Mouse (Mus musculus) Patski (cell line): Measurements from ENCODE around the gene Reep6. TPM values are rescaled to one million over a fixed set of nuclear protein-coding genes. Genes with fewer than 3 reads are reported as not detected.

Experiments used
- ATAC-seq: fragments of 100-300 bp; one replicate; pipeline ENCODE4 v1.8.0; 2021
- CTCF ChIA-PET: fragments of 350-600 bp; sonication (Branson Sonifier 250); formaldehyde crosslinking; loops from one replicate; lab custom pipeline; 2022; ENCODE audit warnings: inconsistent platforms; lab: Charles Lee
- POLR2A ChIA-PET: fragments of 350-600 bp; sonication (Branson Sonifier 250); formaldehyde crosslinking; loops from one replicate; lab custom pipeline; 2022; ENCODE audit warnings: antibody characterized with exemption, inconsistent platforms; lab: Charles Lee
- DNase-seq: peaks from one replicate; pipeline ENCODE4 v3.0.0-alpha.2; 2011; ENCODE audit warnings: low read depth, low spot score
- H3K27me3 ChIP-seq: fragments of 371-371 bp; one replicate; pipeline ENCODE4 v1.5.1; 2021
- CTCF ChIP-seq: fragments of 100-300 bp; IDR thresholded peaks from one replicate; pipeline ENCODE4 v1.5.1; 2021
- in situ Hi-C: fragments of 300-500 bp; cut with MboI; formaldehyde crosslinking; loops from 3 replicates; pipeline ENCODE4 v1.11.1; 2018; ENCODE audit warnings: low pct_unique_long_range_greater_than_20kb, mixed read lengths
- polyA plus RNA-seq: library from polyadenylated mRNA; unstranded; gene quantifications from one replicate; pipeline ENCODE4 v1.2.3, GENCODE M21; 2021

Gene Reep6
- polyA plus RNA-seq, 1 experiment from 2014 or later, result 6.9 TPM

DNA sequence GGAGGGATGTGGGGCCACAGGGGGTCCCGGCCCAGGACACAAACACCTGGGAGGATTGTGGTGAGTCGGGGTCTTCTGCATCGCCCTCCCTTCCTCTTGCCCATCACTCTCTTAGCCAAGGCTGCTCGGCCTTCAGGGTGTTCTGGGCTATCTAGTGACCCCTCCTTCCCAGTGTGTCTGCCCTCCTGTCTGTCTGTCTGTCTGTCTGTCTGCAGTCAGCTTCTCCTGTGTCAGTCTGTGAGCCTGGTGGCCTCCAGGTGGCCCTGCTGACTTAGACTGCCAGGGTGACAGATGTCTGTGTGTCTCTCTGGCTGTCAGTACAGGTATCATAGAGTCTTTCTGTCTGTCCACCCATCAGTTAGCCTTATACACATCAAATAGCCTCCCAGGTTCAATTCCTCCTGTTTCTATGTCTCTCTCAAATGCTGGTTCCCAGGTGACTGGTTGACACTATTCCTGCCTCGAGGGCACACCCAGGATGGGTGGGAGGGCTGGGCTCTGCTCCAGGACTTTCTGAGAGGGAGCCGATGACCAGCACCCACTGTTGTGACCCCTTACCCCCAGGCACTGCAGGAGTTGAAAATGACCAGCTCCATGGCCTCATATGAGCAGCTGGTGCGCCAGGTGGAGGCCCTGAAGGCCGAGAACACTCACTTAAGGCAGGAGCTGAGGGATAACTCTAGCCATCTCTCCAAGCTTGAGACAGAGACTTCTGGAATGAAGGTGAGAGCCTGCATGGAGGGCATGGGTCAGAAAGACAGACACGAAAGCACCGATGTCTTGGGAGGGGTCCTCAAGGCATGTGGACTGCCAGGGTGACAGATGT lies 28.3 kb upstream of the Reep6 start:
- no peak for TF ChIP-seq CTCF
- in situ Hi-C loops, result no loop called here
- CTCF ChIA-PET, result no interaction called here
- ATAC-seq (no peak), DNase-seq (no peak)
- POLR2A ChIA-PET, result interaction anchor here (1.0 kb wide), 1 partner anchor 12 kb away, joined by 3 read pairs; no protein-coding TSS in a partner anchor
- H3K27me3 ChIP-seq, result no peaks in the 10 kb centered on the region

DNA sequence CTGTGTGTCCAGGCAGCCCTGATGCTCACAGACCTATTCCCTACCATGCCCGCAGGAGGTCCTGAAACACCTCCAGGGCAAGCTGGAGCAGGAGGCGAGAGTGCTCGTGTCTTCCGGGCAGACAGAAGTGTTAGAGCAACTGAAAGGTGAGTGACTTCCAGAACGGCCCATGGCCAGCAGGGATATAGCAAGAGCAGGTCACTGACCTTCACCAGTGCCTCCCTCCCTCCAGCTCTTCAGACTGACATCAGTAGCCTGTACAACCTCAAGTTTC lies 27.7 kb upstream of the Reep6 start:
- no peaks in the 10 kb centered on the region for H3K27me3 ChIP-seq
- ChIA-PET POLR2A (no interaction called here), CTCF (no interaction called here)
- no peak for ATAC-seq
- in situ Hi-C loops, result no loop called here
- DNase-seq, result no peak
- no peak for TF ChIP-seq CTCF

DNA sequence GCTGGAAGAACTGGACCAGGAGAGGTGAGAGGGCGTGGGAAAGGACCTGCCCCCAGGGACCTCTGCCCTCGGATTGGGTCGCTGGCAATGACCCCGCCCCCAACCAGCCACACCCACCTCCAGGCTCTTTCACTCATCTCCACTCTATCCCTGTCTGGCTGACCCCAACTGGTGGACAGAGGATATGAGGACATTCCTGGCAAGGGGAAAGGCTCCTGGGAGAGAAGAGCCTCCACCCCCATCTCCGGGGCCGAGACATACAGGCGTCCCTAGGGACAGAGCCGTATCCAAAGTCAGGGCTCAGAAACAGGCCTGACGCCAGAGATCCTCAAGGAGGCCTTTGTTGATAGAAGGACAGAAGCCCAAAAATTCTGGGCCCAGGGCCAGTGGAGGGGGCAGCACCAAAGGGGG lies 27.3 kb upstream of the Reep6 start:
- ATAC-seq, result no peak
- ChIA-PET POLR2A (no interaction called here), CTCF (no interaction called here)
- in situ Hi-C loops, result no loop called here
- DNase-seq, result no peak
- H3K27me3 ChIP-seq, result no peaks in the 10 kb centered on the region
- no peak for TF ChIP-seq CTCF

DNA sequence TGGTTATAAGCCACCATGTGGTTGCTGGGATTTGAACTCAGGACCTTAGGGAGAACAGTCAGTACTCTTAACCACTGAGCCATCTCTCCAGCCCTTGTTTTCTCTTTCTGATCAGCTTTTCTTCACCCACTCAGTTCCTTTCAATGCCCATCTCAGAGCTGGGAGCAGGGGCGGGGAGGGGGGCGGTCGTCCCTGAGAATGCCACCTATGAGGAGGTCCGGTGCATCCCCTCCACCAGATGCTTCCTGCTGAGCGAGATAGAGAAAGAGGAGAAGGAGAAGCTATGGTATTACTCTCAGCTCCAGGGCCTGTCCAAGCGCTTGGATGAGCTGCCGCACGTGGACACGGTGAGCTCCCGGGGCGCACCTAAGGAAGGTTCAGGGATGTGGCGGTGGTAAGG lies 25.3 kb upstream of the Reep6 start:
- no peak for DNase-seq
- no peak for ATAC-seq
- H3K27me3 ChIP-seq, result no peaks in the 10 kb centered on the region
- ChIA-PET CTCF (no interaction called here), POLR2A (interaction anchor here (0.6 kb wide), 1 partner anchor 8 kb away, joined by 3 read pairs; no protein-coding TSS in a partner anchor)
- in situ Hi-C loops, result no loop called here
- TF ChIP-seq CTCF, result no peak

DNA sequence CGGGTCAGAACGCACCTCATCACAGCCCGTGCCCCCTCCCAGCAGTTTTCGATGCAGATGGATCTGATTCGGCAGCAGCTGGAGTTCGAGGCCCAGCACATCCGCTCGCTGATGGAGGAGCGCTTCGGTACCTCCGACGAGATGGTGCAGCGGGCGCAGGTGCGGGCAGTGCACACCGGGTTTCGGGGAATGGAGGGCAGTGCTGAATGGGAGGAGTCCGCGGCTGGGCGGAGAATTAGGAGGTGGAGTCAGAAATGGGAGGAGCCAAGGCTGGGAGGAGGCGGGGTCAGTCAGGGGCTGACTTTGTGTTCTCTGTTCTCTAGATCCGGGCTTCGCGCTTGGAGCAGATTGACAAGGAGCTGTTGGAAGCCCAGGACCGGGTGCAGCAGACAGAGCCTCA lies 24.9 kb upstream of the Reep6 start:
- no peaks in the 10 kb centered on the region for H3K27me3 ChIP-seq
- in situ Hi-C loops, result no loop called here
- ATAC-seq, result no peak
- POLR2A ChIA-PET, result no interaction called here
- CTCF ChIA-PET, result no interaction called here
- no peak for TF ChIP-seq CTCF
- no peak for DNase-seq

DNA sequence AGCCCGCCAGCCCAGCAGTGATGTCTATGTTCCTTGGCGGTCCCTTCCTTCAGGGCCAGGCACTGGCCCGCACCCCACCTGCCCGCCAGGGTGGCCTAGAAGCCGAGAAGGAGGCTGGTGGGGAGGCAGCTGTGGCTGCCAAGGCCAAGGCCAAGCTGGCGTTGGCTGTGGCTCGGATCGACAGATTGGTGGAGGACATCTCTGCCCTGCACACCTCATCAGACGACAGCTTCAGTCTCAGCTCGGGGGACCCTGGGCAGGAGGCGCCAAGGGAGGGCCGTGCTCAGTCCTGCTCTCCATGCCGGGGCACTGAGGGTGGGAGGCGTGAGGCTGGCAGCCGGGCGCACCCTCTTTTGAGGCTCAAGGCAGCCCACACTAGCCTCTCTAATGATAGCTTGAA lies 18.2 kb upstream of the Reep6 start:
- H3K27me3 ChIP-seq, result no peaks in the 10 kb centered on the region

DNA sequence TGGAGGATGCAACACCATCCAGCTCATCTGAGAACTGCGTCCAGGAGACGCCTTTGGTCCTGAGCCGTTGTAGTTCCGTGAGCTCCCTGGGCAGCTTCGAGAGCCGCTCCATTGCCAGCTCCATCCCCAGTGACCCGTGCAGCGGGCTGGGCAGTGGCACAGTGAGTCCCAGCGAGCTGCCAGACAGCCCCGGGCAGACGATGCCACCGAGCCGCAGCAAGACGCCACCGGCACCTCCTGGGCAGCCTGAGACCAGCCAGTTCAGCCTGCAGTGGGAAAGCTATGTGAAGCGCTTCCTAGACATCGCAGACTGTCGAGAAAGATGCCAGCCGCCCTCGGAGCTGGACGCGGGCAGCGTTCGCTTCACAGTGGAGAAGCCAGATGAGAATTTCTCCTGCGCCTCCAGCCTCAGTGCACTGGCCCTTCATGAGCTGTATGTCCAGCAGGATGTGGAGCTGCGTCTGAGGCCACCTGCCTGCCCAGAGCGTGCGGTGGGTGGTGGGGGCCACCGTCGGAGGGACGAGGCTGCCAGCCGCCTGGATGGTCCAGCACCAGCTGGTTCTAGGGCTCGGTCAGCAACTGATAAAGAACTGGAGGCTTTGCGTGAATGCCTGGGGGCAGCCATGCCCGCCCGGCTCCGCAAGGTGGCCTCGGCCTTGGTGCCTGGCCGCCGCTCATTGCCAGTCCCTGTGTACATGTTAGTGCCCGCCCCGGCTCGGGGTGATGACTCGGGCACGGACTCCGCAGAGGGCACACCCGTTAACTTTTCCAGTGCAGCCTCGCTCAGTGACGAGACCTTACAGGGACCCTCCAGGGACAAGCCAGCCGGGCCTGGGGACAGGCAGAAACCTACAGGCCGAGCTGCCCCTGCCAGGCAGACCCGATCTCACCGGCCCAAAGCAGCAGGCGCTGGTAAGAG lies 16.9 kb upstream of the Reep6 start:
- POLR2A ChIA-PET, result interaction anchor here (0.6 to 1.1 kb wide), 2 partner anchors 9 to 12 kb away, joined by 3 read pairs; no protein-coding TSS in a partner anchor
- in situ Hi-C loops, result no loop called here
- H3K27me3 ChIP-seq, result no peaks in the 10 kb centered on the region
- ATAC-seq (no peak), DNase-seq (no peak)
- CTCF ChIA-PET, result interaction anchor here (1.3 kb wide), 1 partner anchor 29 kb away, joined by 3 read pairs; no protein-coding TSS in a partner anchor
- TF ChIP-seq CTCF, result no peak

More for the DNA sequence above, 18.2 kb upstream of the Reep6 start:
- DNase-seq (no peak), ATAC-seq (no peak)
- ChIA-PET POLR2A (interaction anchor here (0.6 kb wide), 1 partner anchor 195 kb away, joined by 6 read pairs; no protein-coding TSS in a partner anchor), CTCF (no interaction called here)
- in situ Hi-C loops, result no loop called here
- no peak for TF ChIP-seq CTCF

DNA sequence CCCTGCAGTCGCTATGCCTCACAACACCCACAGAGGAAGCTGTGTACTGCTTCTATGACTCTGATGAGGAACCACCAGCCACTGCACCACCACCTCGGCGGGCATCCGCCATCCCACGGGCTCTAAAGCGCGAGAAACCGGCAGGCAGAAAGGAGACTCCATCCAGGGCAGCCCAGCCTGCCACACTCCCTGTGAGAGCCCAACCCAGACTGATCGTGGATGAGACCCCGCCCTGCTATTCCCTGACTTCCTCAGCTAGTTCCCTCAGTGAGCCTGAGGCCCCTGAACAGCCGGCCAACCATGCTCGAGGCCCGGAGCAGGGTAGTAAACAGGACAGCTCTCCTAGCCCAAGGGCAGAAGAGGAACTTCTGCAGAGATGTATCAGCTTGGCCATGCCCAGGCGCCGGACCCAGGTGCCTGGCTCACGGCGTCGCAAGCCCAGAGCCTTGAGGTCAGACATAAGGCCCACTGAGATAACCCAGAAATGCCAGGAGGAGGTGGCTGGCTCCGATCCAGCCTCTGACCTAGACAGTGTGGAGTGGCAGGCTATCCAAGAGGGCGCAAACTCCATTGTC lies 16.0 kb upstream of the Reep6 start:
- ATAC-seq (no peak), DNase-seq (no peak)
- in situ Hi-C loops, result no loop called here
- no peaks in the 10 kb centered on the region for H3K27me3 ChIP-seq
- no peak for TF ChIP-seq CTCF
- ChIA-PET CTCF (no interaction called here), POLR2A (interaction anchor here (1.1 kb wide), 1 partner anchor 10 kb away, joined by 3 read pairs; no protein-coding TSS in a partner anchor)

DNA sequence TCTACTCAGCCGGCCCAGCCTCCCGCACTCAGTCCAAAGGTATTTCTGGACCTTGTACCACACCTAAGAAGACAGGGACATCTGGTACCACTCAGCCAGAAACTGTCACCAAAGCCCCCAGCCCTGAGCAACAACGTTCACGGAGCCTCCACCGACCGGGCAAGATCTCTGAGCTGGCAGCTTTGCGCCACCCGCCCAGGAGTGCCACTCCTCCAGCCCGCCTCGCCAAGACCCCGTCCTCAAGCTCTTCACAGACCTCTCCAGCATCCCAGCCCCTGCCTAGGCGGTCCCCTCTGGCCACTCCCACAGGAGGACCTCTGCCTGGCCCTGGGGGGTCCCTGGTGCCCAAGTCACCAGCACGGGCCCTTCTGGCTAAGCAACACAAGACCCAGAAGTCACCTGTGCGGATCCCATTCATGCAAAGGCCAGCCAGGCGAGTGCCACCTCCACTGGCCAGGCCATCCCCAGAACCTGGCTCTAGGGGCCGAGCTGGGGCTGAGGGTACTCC lies 15.2 kb upstream of the Reep6 start:
- DNase-seq (no peak), ATAC-seq (no peak)
- CTCF ChIA-PET, result no interaction called here
- in situ Hi-C loops, result no loop called here
- H3K27me3 ChIP-seq, result no peaks in the 10 kb centered on the region
- POLR2A ChIA-PET, result no interaction called here
- TF ChIP-seq CTCF, result no peak

DNA sequence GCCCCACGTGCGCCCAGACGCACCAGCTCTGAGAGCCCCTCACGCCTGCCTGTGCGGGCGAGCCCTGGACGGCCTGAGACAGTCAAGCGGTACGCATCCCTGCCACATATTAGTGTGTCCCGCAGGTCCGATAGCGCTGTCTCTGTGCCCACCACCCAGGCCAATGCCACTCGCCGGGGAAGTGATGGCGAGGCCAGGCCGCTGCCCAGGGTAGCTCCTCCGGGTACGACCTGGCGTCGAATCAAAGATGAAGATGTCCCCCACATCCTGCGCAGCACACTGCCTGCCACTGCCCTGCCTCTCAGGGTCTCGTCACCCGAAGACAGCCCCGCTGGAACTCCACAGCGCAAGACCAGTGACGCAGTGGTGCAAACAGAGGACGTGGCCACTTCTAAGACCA lies 14.4 kb upstream of the Reep6 start:
- ATAC-seq (no peak), DNase-seq (no peak)
- no peak for TF ChIP-seq CTCF
- in situ Hi-C loops, result no loop called here
- POLR2A ChIA-PET, result no interaction called here
- no peaks in the 10 kb centered on the region for H3K27me3 ChIP-seq
- CTCF ChIA-PET, result no interaction called here
